Mouse (Mus musculus): ENCODE measurements around the gene Tbc1d32.

- TF ChIP-seq CHD2 (IDR thresholded peaks at IDR 0.05; ENCODE audit: low read length) = no peak
- no peak for TF ChIP-seq ZKSCAN1 (IDR thresholded peaks at IDR 0.05; ENCODE audit: low read depth, low read length)
- TF ChIP-seq USF2 (IDR thresholded peaks at IDR 0.05; ENCODE audit: borderline replicate concordance in 1 of 2, insufficient read depth in 1 of 2, low read depth in 1 of 2, low read length in 2 of 2) = no peak
These were observed 133.9 kb downstream of the Tbc1d32 start for GRCm38 (mm10) chr10:56094586-56094985.

Measured in MEL (cell line).